Mouse (Mus musculus): ENCODE measurements around the gene Zfp444. TPM values are rescaled to one million over a fixed set of nuclear protein-coding genes. Genes with fewer than 3 reads are reported as not detected.

Gene Zfp444
- 3.5 and 4.4 TPM in 2 replicates for total RNA-seq (2023)

DNA sequence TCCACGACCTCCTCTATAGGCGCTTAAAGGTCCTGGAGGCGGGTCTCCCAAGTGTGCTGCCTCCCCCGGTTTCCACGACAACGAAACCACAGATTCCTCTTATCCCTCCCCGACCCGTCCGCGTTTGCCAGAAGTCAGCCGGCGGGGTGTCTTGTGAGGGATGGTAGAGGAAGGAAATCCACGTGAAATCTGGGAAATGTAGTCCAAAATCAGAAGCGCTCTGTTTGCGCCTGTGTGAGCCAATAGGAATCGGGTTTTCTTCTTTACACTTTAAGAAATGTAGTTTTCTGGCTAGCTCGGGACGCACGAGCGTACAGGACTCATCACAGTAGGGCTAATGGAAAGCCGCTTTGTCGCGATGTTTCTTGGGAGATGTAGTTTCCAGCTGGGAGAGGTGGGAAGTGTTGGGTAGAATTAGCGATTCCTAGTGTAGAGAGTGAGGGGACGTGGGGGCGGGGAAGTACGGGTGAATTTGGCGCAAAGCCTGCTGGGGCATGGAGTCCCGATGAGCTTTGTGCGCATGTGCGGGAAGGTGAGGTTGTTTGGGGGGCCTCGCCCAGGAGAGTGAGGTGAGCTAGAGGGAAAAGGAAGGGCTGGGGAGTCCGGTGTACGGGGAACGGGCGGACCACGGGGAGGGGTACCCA, at the start of gene Zfp444:
TSS of gene Zfp444 (plus strand) at position 221 of the 644 bp plus-strand sequence.

DNA sequence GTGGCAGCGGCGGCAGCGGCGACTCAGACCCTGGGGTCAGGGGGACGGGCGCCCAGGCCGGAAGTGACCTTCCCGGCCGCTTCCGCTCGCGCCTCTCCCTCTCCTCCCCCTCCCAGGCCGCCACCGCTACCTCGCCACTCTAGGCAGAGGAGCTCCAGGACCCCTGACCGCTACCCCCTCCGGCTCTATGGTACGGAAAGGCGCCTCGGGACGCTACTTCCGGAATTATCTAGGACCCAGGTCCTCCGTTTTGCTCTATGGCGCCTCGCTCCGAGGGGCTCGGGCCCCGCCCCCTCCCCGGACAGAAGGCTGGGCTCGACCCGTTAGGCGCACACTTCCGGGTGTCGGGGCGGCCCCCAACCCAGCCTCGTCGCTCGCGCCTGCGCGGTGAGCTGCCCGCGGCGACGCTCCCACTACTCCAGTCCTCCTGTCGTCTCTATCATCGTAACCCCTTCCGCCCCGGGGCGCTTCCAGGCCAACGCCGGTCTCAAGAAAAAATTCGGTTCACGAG, 16.1 kb upstream of the Zfp444 start, which contains the start of gene Zfp787:
TSS of gene Zfp787 (minus strand) at position 97 of the 511 bp plus-strand sequence.

GRCm38 (mm10) chr7:6196790-6197189, 24.8 kb downstream of the Zfp444 start, which contains the start of gene Galp:
Gene Galp, plus strand, starts transcription at chr7:6197090.

DNA sequence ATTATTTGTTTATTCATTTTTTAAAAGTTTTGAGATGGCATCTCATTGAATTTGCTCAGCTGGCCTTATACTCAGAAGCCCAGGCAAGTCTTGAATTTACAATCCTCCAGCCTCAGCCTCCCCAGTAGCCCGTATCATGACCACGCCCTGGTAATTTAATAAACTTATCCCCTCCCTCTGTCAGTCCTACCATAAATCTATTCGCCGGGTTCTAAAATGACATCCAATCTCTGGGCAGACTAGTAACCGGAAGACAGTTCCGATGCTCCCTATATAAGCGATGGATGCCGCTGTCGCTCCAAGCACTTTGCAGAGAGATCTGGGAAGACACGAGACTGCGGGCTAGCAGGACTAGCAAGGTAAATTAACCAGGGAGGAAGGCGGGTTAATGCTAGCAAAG, 50.0 kb downstream of the Zfp444 start, which contains the start of gene Zscan5b:
TSS of gene Zscan5b (plus strand) at position 301 of the 400 bp plus-strand sequence.

Other genes with a start within 250 kb of the Zfp444 start
- not detected in 2 replicates for gene Vmn1r65, start 161.2 kb upstream of the Zfp444 start, total RNA-seq (2023)
- not detected in 2 replicates for gene Nlrp4c, start 127.1 kb upstream of the Zfp444 start, total RNA-seq (2023)
- 36.8 and 42.4 TPM in 2 replicates for gene Zfp787, start 16.2 kb upstream of the Zfp444 start, total RNA-seq (2023)
- gene Galp, start 24.9 kb downstream of the Zfp444 start, total RNA-seq (2023), result not detected in 2 replicates
- not detected in 2 replicates for gene Zscan5b, start 50.1 kb downstream of the Zfp444 start, total RNA-seq (2023)
- gene Epp13, start 80.5 kb downstream of the Zfp444 start, total RNA-seq (2023), result not detected in 2 replicates
- 0.16 and 0.34 TPM in 2 replicates for gene Zfp667, start 114.4 kb downstream of the Zfp444 start, total RNA-seq (2023)
- 1.1 TPM in 1 of 2 replicates, not detected in the other for gene Zfp583, start 159.1 kb downstream of the Zfp444 start, total RNA-seq (2023)
- gene Gm3854, start 171.5 kb downstream of the Zfp444 start, total RNA-seq (2023), result not detected in 2 replicates
- 0.52 and 0.69 TPM in 2 replicates for gene Zfp78, start 191.1 kb downstream of the Zfp444 start, total RNA-seq (2023)
- 1.8 and 2.3 TPM in 2 replicates for gene Zfp28, start 211.1 kb downstream of the Zfp444 start, total RNA-seq (2023)
- gene Smim17, start 226.5 kb downstream of the Zfp444 start, total RNA-seq (2023), result not detected in 2 replicates
- gene Gm20715, start 238.1 kb downstream of the Zfp444 start, total RNA-seq (2023), result 0.09 TPM in 1 of 2 replicates, not detected in the other